Mouse (Mus musculus) right cerebral cortex, postnatal 25 days (tissue): ENCODE measurements around the gene Pxylp1.
A peak's percentile ranks its signal among the peaks of the same experiment; 100 is the strongest.

Experiments
- DNase-seq: peaks from one replicate; pipeline ENCODE4 v3.0.0; 2022

Gene Pxylp1

DNA sequence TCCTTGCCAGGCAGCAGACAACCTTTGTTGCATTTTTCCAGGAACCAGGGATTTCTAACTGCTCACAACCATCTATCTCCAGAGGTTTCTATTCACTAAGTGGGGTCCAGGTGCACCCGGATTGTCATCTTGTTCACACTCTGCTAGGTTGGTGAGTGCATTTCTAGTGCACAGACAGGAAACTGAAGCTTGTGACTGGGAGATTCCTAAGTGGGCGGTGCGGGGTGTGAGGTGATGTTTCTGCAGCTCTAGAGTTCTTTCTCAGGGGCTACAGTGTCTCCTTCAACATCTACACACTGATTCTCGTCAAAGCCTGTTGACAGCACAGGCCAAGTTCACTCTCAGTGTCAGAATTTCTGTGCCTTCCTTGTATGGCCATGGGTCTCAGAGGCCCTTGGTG is 34.6 kb downstream of the Pxylp1 start:
- no peak for DNase-seq

- DNase-seq: no peak
Measured at GRCm38 (mm10) chr9:96853300-96854186, 38.9 kb downstream of the Pxylp1 start.

DNA sequence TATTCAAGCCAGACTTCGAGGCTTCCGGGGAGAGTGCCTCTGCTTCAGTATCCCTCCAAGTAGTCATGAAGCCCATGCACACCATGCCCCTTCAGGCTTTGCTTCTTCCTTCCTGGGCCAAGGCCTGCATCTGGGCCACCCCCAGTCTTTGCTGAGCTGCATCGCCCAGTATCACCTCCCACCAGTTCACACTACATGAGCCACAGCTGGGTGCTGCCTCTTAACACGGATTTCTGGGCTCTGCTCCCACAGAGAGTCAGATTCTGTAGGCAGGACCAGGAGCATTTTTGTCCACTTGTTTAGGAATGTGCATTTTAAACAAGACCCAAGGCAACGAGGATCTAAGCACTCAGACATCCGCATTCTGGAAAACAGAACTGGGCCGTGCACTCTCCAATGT is 40.8 kb downstream of the Pxylp1 start:
- peak; percentile 54 for DNase-seq

DNA sequence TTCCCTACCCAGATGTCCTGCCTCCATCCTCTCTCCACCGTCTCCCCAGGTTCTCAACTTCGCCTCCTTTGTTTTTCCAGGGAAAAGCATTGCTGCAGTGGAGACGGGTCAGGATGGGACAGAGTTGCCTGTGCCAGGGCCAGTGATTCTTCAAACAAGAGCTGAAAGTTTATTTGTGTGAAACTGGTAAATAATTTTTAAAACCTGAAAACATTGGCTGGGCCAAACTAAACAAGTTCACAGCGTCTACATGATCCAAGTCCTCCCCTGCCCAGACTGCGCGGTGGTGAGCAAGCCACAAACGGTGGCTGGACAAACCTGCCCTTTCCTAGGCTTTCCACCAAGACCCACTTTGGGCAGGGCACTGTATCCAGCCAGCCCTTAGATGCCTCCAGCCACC is 41.4 kb downstream of the Pxylp1 start:
- DNase-seq: no peak

DNA sequence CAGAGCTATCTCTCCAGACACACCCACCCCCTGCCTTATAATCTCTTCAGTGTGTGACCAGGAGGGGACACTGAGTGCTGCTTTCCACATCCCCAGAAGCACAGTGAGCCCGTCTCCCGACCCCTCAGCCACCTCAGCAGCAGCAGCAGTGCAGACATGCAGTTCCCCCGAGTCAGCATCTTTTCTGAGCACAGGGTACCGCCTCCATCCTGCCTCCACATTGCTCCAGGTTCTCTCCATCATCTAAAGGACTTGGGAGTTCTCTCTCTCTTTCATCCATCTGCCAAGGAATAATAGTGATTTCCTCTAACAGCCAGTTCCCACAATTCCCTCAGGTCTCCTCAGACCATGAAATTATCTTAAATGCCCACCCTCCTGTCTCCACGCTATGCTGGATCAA is 43.5 kb downstream of the Pxylp1 start:
- no peak for DNase-seq

GRCm38 (mm10) chr9:96846361-96846760 is 46.1 kb downstream of the Pxylp1 start:
- no peak for DNase-seq

DNA sequence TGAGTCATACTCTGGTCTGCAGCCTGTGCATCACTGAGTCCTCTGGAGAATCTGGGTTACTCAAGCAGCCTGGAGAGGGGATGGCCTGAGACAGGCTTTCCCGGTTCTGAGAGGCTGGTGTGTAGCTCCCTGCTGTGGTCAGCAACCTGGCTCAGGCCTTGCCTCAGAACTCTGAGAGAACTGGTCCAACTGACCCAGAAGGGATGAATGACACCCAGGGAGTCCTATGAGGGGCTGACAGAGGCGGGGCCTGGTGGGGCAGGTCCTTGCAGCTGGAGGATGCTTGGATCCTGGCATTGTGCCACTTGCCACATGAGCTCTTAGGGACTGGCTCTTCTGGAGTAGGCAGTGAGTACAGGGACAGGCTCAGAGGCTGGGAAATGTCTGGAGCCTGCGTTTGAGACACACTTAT is 47.7 kb downstream of the Pxylp1 start:
- no peak for DNase-seq

- no peak for DNase-seq
Measured at GRCm38 (mm10) chr9:96839376-96839775, 53.1 kb downstream of the Pxylp1 start.

- peak; percentile 40 for DNase-seq
Measured at GRCm38 (mm10) chr9:96838864-96839263, 53.6 kb downstream of the Pxylp1 start.

- DNase-seq: no peak
Measured at GRCm38 (mm10) chr9:96837781-96838420, 54.6 kb downstream of the Pxylp1 start.

GRCm38 (mm10) chr9:96836984-96837383 is 55.5 kb downstream of the Pxylp1 start:
- DNase-seq: no peak

DNA sequence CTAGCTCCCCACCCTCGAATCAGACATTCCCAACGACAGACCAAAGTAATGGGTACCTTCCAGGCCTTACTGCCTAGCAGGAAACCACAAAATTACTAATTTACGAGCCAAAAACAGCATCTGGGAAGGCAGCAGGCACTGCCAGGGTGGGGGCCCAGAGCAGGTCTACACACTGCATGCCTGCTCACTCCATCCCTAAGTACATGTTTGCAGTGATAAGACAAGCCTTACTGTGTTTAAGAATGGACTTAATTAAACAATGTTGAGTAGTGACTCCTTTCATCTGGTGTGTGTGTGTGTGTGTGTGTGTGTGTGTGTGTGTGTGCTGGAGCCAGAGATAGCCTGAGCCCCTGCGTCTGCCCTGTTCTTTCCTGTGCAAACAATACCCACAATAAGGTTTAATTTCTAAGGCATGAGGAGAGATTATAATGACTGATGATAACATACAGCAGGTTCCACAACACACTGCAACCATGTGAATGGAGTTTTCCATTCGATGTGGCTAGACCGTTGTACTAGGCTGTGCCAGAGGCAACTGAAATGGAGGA is 57.0 kb downstream of the Pxylp1 start:
- DNase-seq: no peak

DNA sequence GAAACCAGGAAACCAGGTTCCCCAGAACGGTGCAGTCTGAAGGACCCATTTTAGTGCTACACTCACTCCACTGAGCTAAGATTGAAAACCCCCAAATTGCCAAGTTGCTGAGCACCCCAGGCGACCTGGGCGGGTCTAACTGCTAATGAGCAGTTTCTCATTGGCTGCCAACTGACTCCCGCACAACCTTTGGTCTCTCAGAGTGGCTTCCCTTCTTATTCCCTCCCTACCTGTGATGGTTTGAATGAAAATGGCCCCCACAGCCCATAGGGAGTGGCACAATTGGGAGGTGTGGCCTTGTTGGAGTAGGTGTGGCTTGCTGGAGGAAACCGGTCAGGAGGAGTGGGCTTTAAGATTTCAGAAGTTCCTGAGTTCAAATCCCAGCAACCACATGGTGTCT is 58.9 kb downstream of the Pxylp1 start:
- DNase-seq: no peak

- DNase-seq: no peak
Measured at GRCm38 (mm10) chr9:96832516-96832915, 60.0 kb downstream of the Pxylp1 start.

- DNase-seq: no peak
Measured at GRCm38 (mm10) chr9:96830856-96831359, 61.6 kb downstream of the Pxylp1 start.

DNA sequence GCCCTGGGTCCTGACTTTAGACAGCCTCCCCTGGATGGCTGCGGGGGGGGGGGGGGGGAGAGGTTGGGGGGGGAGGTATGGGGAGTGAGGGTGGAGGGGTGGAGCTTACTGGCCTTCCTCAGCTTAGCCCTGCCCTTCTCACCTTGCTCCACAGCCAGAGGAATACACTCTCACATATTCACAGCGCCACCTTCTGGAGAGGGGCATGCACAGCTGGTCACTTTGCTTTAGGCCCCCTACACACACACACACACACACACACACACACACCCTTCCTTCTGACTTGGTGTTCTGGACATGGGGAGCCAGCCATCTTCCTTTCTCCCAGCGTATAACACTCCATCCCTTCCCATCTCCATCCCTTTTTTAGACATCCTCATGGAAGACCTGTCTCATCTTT is 62.8 kb downstream of the Pxylp1 start:
- DNase-seq: no peak

DNA sequence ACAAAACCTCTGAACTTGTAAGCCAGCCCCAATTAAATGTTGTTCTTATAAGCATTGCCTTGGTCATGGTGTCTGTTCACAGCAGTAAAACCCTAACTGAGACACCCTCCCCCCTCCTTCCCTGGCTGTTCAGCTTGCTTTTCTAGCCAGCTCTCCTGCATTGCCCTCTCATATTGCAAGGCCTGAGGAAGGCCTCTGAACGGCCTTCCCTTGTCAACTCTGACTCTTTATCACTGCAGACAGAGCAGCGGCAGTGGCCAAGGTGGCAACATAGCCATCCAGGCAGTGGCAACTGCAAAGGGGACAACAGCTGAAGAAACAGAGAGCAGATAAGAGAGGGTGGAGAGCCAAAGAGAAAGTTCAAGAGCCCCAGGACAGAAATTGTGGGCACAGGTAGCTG is 64.4 kb downstream of the Pxylp1 start:
- no peak for DNase-seq

DNA sequence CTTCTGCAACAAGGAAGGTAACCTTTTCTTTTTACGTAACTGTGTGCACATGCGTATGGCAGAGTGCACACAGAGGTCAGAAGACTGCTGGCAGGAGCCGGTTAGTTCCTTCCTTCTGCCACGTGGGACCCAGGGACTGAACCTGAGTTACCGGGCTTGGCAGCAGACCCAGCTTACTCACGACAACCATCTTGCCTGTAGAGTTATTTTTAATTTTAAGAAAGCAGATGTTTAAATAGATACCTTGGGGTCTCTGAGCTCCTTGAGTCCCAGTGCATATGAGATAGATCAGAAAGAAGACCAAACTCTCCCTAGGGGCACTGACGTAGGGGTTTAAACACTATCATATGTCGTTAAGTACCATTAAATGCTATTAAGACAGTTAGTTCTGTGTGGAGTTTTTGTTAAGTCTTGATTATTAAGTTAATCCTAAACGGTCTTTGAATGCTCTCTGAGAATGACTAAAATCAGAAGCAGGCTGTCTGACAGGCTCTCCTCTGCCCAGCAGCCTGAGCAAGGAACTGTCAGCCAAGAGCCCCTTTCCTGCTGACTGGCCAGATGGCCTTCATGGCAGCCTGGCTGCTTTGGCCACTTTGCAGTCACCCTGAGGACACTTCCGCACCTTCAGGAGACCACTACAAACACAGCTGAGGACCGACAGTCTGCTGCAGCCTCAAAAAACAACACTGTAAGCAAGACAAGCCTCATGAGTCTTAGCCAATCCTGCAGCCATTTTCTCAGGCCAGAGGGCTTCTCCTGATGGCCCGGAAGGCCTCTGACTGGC is 65.3 kb downstream of the Pxylp1 start:
- DNase-seq: no peak

- DNase-seq: no peak
Measured at GRCm38 (mm10) chr9:96824857-96825256, 67.6 kb downstream of the Pxylp1 start.

DNA sequence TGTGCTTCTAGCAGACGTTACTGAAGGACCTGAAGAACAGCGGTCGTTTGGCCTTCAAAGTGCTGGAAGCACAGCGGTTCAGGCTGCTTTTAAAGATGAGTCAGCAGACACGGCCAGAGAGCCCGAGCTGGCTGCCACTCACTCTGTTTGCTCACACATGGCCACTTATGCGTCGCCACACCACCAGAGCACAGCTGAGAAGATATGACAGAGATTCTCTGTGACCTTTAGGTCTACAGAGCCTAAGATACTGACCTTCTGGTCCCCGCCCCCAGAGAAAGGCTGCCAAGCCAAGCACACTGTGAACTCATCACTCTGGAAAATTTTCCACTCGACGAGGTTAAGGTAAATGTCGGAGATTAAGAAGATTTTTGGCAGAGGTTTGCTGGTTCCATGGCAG is 68.4 kb downstream of the Pxylp1 start:
- no peak for DNase-seq

DNA sequence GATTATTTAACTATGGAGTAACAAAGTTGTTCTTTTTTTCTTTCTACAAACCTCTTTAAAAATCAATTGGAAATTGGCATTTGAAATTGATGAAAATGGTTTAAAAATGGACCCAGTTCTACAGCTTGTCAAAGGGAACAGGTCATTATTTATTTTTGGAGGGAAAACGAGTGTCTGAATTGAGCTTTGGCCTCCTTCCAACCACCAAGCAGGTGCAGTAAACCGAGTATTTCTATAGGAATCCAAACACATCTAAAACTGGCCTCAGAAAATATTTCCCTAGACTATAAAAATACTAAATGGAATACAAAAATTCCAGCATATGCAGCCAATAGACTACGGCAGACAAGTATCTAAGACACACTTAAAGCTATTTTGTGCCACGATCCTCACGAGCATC is 68.9 kb downstream of the Pxylp1 start:
- no peak for DNase-seq

DNA sequence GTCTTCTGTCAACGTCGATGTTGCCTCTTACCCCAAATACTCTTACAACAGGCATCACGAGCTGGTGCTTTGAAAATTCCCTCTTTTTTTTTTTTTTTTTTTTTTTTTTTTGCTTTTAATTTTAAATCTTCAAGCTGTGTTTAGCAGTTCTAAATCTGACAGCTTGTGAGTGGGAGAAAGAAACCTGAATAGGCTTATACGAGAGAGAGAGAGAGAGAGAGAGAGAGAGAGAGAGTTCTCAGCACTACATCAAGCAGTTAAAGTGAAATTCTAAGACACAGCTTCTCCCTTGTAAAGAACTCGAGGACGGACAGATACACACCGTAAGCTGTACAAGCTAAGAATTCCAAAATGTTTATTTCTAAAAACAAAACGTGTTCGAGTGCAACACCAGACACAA is 69.5 kb downstream of the Pxylp1 start:
- no peak for DNase-seq

GRCm38 (mm10) chr9:96818822-96819481 is 73.5 kb downstream of the Pxylp1 start:
- no peak for DNase-seq
